Mouse (Mus musculus): Measurements from ENCODE around the gene Pik3r5. TPM values are rescaled to one million over a fixed set of nuclear protein-coding genes. Genes with fewer than 3 reads are reported as not detected.
A peak's percentile ranks its signal among the peaks of the same experiment; 100 is the strongest.

Gene Pik3r5
- total and polyA plus RNA-seq, 3 experiments, result 0.02 to 0.49 TPM; not detected in 1

GRCm38 (mm10) chr11:68385921-68386588 is 45.9 kb upstream of the Pik3r5 start:
- Histone ChIP-seq H3K4me1 (ENCODE audit: insufficient read depth, low read depth, low read length) (no peaks in the 10 kb centered on the region), H3K4me3 (ENCODE audit: low read depth, low read length) (peak overlapping the region; percentile 9; the same call in 1 of the 2 replicates), H3K36me3 (replicated peaks) (no peaks in the 10 kb centered on the region), H3K9me3 (replicated peaks) (peaks cover 28% of the 10 kb centered on the region), H3K27me3 (ENCODE audit: insufficient read depth, low read length) (peaks cover 8% of the 10 kb centered on the region)
- TF ChIP-seq TAL1 (conservative IDR thresholded peaks at IDR 0.05; ENCODE audit: low read depth, low read length), result no peak
- TF ChIP-seq GATA2 (IDR thresholded peaks at IDR 0.05; ENCODE audit: borderline replicate concordance, low read depth, low read length), result no peak
- no peak for TF ChIP-seq CTCF (IDR thresholded peaks at IDR 0.05; ENCODE audit: low read depth, low read length)
- TF ChIP-seq GATA1 (IDR thresholded peaks at IDR 0.05; ENCODE audit: borderline replicate concordance, low read length), result no peak
- TF ChIP-seq POLR2AphosphoS5 (IDR thresholded peaks at IDR 0.05; ENCODE audit: insufficient replicate concordance, low read depth, low read length), result no peak
- ATAC-seq (ENCODE audit: extremely low read depth, insufficient number of reproducible peaks, low FRiP score, poor library complexity, severe bottlenecking), result no peak
- DNase-seq (ENCODE audit: low spot score), result no peak

- H3K4me1 ChIP-seq (ENCODE audit: insufficient read depth, low read depth, low read length), result no peaks in the 10 kb centered on the region
- H3K4me3 ChIP-seq (ENCODE audit: low read depth, low read length), result no peak overlapping the region; the same call in 1 of the 2 replicates
- TF ChIP-seq GATA1 (IDR thresholded peaks at IDR 0.05; ENCODE audit: borderline replicate concordance, low read length), result no peak
- no peak for TF ChIP-seq CTCF (IDR thresholded peaks at IDR 0.05; ENCODE audit: low read depth, low read length)
- no peak for TF ChIP-seq TAL1 (conservative IDR thresholded peaks at IDR 0.05; ENCODE audit: low read depth, low read length)
- TF ChIP-seq POLR2AphosphoS5 (IDR thresholded peaks at IDR 0.05; ENCODE audit: insufficient replicate concordance, low read depth, low read length), result no peak
- no peak for TF ChIP-seq GATA2 (IDR thresholded peaks at IDR 0.05; ENCODE audit: borderline replicate concordance, low read depth, low read length)
- H3K27me3 ChIP-seq (ENCODE audit: insufficient read depth, low read length), result peaks cover 14% of the 10 kb centered on the region
- H3K36me3 ChIP-seq (replicated peaks), result no peaks in the 10 kb centered on the region
- DNase-seq (ENCODE audit: low spot score) (no peak), ATAC-seq (ENCODE audit: extremely low read depth, insufficient number of reproducible peaks, low FRiP score, poor library complexity, severe bottlenecking) (no peak)
- peaks cover 28% of the 10 kb centered on the region for H3K9me3 ChIP-seq (replicated peaks)
Measured at GRCm38 (mm10) chr11:68386589-68387440, 45.1 kb upstream of the Pik3r5 start.

DNA sequence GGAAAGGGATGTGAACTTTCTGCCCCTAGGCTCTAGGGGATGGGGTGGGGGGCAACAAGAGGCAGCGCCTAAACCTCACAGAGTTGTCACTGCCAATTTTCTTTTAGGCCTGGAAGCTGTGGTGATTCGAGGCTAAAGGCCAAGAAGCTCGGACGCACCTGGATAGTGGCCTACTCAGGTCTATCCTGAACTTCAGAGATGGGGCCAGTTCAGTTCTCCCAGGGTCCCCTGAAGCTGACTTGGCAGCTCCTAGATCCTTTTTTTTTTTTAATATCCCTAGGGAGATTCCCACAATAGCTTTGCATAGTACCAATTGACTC is 44.5 kb upstream of the Pik3r5 start:
- Histone ChIP-seq H3K36me3 (replicated peaks) (no peaks in the 10 kb centered on the region), H3K9me3 (replicated peaks) (peaks cover 28% of the 10 kb centered on the region), H3K4me1 (ENCODE audit: insufficient read depth, low read depth, low read length) (no peaks in the 10 kb centered on the region), H3K27me3 (ENCODE audit: insufficient read depth, low read length) (peaks cover 15% of the 10 kb centered on the region), H3K4me3 (ENCODE audit: low read depth, low read length) (no peak overlapping the region)
- ATAC-seq (ENCODE audit: extremely low read depth, insufficient number of reproducible peaks, low FRiP score, poor library complexity, severe bottlenecking), result no peak
- no peak for TF ChIP-seq POLR2AphosphoS5 (IDR thresholded peaks at IDR 0.05; ENCODE audit: insufficient replicate concordance, low read depth, low read length)
- no peak for TF ChIP-seq TAL1 (conservative IDR thresholded peaks at IDR 0.05; ENCODE audit: low read depth, low read length)
- no peak for TF ChIP-seq GATA2 (IDR thresholded peaks at IDR 0.05; ENCODE audit: borderline replicate concordance, low read depth, low read length)
- no peak for DNase-seq (ENCODE audit: low spot score)

GRCm38 (mm10) chr11:68387971-68388654 is 43.8 kb upstream of the Pik3r5 start:
- TF ChIP-seq GATA1 (IDR thresholded peaks at IDR 0.05; ENCODE audit: borderline replicate concordance, low read length) (no peak), POLR2AphosphoS5 (IDR thresholded peaks at IDR 0.05; ENCODE audit: insufficient replicate concordance, low read depth, low read length) (no peak), GATA2 (IDR thresholded peaks at IDR 0.05; ENCODE audit: borderline replicate concordance, low read depth, low read length) (no peak), CTCF (IDR thresholded peaks at IDR 0.05; ENCODE audit: low read depth, low read length) (no peak), TAL1 (conservative IDR thresholded peaks at IDR 0.05; ENCODE audit: low read depth, low read length) (no peak)
- Histone ChIP-seq H3K9me3 (replicated peaks) (peaks cover 28% of the 10 kb centered on the region), H3K4me1 (ENCODE audit: insufficient read depth, low read depth, low read length) (no peaks in the 10 kb centered on the region), H3K36me3 (replicated peaks) (no peaks in the 10 kb centered on the region), H3K27me3 (ENCODE audit: insufficient read depth, low read length) (peaks cover 15% of the 10 kb centered on the region), H3K4me3 (ENCODE audit: low read depth, low read length) (no peak overlapping the region)
- ATAC-seq (ENCODE audit: extremely low read depth, insufficient number of reproducible peaks, low FRiP score, poor library complexity, severe bottlenecking) (no peak), DNase-seq (ENCODE audit: low spot score) (no peak)

DNA sequence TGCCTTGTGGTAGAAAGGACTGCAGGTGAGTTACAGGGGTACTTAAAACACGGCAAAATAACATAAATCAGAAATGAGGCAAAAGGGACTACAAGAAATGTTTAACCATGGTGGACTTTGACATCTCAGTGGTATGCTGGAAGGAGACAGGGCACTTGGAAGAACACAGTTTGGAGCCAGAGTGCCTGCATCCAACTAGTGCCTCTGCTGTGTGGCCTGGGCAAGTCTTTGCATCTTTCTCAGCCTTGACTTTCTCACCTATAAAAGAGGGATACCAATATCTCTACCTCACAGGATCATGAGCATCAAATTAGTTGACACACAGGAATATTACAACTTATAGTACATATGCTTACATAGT is 43.3 kb upstream of the Pik3r5 start:
- H3K9me3 ChIP-seq (replicated peaks), result peaks cover 28% of the 10 kb centered on the region

GRCm38 (mm10) chr11:68389621-68390020 is 42.3 kb upstream of the Pik3r5 start:
- TF ChIP-seq POLR2AphosphoS5 (IDR thresholded peaks at IDR 0.05; ENCODE audit: insufficient replicate concordance, low read depth, low read length) (no peak), GATA2 (IDR thresholded peaks at IDR 0.05; ENCODE audit: borderline replicate concordance, low read depth, low read length) (no peak), GATA1 (IDR thresholded peaks at IDR 0.05; ENCODE audit: borderline replicate concordance, low read length) (no peak), CTCF (IDR thresholded peaks at IDR 0.05; ENCODE audit: low read depth, low read length) (no peak), TAL1 (conservative IDR thresholded peaks at IDR 0.05; ENCODE audit: low read depth, low read length) (no peak)
- DNase-seq (ENCODE audit: low spot score) (no peak), ATAC-seq (ENCODE audit: extremely low read depth, insufficient number of reproducible peaks, low FRiP score, poor library complexity, severe bottlenecking) (no peak)
- Histone ChIP-seq H3K4me3 (ENCODE audit: low read depth, low read length) (no peak overlapping the region), H3K9me3 (replicated peaks) (peaks cover 25% of the 10 kb centered on the region), H3K4me1 (ENCODE audit: insufficient read depth, low read depth, low read length) (no peaks in the 10 kb centered on the region), H3K27me3 (ENCODE audit: insufficient read depth, low read length) (peaks cover 15% of the 10 kb centered on the region), H3K36me3 (replicated peaks) (no peaks in the 10 kb centered on the region)

More for the DNA sequence above, 43.3 kb upstream of the Pik3r5 start:
- TF ChIP-seq CTCF (IDR thresholded peaks at IDR 0.05; ENCODE audit: low read depth, low read length) (no peak), TAL1 (conservative IDR thresholded peaks at IDR 0.05; ENCODE audit: low read depth, low read length) (no peak), GATA1 (IDR thresholded peaks at IDR 0.05; ENCODE audit: borderline replicate concordance, low read length) (no peak), GATA2 (IDR thresholded peaks at IDR 0.05; ENCODE audit: borderline replicate concordance, low read depth, low read length) (no peak), POLR2AphosphoS5 (IDR thresholded peaks at IDR 0.05; ENCODE audit: insufficient replicate concordance, low read depth, low read length) (no peak)
- DNase-seq (ENCODE audit: low spot score), result no peak
- no peak overlapping the region for H3K4me3 ChIP-seq (ENCODE audit: low read depth, low read length)
- H3K36me3 ChIP-seq (replicated peaks), result no peaks in the 10 kb centered on the region
- peaks cover 15% of the 10 kb centered on the region for H3K27me3 ChIP-seq (ENCODE audit: insufficient read depth, low read length)
- ATAC-seq (ENCODE audit: extremely low read depth, insufficient number of reproducible peaks, low FRiP score, poor library complexity, severe bottlenecking), result no peak
- no peaks in the 10 kb centered on the region for H3K4me1 ChIP-seq (ENCODE audit: insufficient read depth, low read depth, low read length)

Data from G1E (cell line).